Mouse (Mus musculus) megakaryocyte progenitor cell, adult 5-6 weeks (primary cell): ENCODE measurements at regions not wholly inside any gene's neighbourhood (a gene's known extent, or its start where the extent isn't known, plus 50 kb on each side); places are given as distances from the start of the nearest gene placed in this dataset.

Experiments used
- ATAC-seq: replicated peaks from 2 replicates; pipeline ENCODE4 v1.8.0; 2016; ENCODE audit warnings: mild to moderate bottlenecking, moderate TSS enrichment, inconsistent platforms; ENCODE audit not compliant: poor library complexity

DNA sequence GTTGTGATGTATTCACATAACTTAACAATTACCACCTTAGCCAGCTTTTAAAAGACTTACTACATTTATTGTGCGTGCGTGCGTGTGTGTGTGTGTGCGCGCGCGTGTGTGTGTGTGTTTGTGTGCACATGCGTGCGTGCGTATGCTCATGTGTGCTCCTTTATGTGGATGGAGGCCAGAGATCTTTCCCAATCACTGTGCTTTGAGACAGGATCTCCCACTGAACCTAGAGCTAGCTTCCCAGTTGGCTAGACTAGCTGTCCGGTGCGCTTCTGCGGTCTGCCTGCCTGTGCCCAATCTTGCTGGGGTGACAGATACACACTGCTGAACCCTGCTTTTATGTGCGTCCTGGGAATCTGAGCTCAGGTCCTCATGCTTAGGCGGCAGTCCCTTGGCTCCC lies 50.1 kb upstream of the Arhgap29 start:
- ATAC-seq = no peak

DNA sequence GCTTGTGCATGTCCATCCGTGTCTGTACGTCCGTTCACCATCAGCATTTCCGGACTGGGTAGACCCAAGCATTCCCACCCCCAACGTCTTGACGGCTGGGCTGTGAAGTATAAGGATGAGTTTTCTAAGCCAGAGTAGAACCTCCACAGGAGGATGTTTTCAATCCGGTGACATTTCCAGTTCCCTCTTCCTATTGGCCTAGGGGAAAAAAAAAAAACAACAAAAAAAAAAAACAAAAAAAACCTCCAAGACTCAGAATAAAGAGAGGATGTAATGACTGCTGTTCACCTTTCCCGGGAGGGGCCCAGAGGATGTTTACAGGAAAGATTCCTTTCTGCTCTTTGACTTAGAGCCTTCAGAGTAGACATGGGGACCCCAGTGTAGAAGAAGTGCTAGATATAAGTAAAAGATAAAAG lies 51.9 kb upstream of the Arhgap29 start:
- no peak for ATAC-seq

DNA sequence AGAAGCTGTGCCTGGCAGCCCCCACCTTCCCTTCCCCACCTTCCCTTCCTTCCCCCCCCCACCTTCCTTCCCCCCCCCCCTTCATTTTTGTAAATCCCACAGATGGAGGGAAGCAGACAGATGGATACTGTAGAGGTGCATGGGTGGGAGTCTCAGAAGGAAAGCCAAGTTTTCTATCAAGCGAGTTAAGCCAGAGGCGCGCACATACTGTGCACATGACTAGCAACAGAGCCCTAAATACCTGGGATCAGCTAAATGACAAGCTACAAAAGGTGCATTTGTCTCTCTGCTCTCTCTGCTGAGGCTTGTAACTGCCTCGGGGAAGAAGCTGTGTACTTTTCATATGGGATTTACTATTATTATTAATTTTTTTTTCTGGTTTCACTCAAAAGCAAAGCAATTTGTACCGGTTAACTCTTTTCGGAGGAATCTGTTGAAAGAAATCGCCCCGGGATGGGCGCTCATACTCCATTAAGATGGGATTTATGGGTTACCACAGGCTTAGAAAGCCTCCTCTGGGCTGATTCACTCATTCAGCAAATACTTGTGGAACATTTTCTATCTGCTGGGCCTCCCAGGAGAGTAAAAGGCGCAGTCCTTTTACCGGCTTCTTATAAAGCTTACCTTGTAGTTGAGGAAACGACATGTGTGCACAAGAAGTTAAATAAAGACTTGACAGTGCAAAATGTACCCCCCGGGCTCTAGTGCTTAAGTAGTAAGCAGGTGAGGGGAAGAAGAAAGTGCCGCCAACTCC lies 54.3 kb upstream of the Arhgap29 start:
- ATAC-seq = no peak

GRCm38 (mm10) chr3:121893606-121894005 lies 58.7 kb upstream of the Arhgap29 start:
- ATAC-seq = no peak

- no peak for ATAC-seq
Observed at GRCm38 (mm10) chr3:121892675-121893074, 59.7 kb upstream of the Arhgap29 start.

- ATAC-seq = no peak
Observed at GRCm38 (mm10) chr3:121891338-121891737, 61.0 kb upstream of the Arhgap29 start.

GRCm38 (mm10) chr3:121890563-121890962 lies 61.8 kb upstream of the Arhgap29 start:
- ATAC-seq = peak; percentile 90

GRCm38 (mm10) chr3:121886870-121887605 lies 65.3 kb upstream of the Arhgap29 start:
- ATAC-seq = no peak

GRCm38 (mm10) chr3:121886309-121886708 lies 66.0 kb upstream of the Arhgap29 start:
- ATAC-seq = no peak

DNA sequence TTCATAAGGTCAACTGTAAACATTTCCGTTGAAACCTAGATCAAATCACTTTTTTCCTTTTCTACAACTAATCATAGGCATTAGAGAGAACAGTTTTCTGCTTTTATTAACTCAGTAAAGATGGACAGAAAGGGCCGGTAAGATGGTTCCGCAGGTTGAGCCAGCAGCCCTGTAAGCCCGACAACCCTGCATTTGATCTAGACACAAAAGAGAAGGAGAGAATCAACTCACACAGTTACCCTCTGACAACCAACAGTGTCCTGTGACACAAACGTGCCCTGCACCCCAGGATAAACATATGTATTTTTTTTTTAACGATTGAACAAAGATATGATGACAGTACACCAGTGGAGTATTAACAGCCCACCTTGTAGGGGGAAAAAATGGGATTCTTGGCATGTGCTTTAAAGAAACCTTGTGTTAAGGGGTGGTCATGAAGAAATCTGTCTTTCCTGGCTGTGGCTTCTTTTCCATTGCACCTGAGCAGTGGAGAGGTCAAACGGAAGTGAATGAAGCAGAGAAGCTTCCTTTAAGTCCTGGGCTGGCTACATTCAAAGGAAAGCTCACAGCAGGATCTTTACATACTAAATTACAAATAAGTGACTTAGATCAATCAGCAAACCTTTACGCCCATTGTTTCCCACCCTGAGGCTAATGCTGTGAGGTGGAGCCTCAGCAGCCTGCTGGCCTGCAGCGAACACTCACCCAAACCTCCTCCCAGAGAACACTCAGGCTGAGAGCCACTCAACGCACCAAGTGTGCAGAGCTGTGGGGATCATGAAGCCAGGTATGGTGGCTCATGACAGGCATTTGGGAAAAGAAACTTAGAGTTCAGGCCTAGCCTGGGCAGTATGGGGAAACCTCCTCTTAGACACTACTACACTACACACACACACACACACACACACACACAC lies 66.8 kb upstream of the Arhgap29 start:
- no peak for ATAC-seq

DNA sequence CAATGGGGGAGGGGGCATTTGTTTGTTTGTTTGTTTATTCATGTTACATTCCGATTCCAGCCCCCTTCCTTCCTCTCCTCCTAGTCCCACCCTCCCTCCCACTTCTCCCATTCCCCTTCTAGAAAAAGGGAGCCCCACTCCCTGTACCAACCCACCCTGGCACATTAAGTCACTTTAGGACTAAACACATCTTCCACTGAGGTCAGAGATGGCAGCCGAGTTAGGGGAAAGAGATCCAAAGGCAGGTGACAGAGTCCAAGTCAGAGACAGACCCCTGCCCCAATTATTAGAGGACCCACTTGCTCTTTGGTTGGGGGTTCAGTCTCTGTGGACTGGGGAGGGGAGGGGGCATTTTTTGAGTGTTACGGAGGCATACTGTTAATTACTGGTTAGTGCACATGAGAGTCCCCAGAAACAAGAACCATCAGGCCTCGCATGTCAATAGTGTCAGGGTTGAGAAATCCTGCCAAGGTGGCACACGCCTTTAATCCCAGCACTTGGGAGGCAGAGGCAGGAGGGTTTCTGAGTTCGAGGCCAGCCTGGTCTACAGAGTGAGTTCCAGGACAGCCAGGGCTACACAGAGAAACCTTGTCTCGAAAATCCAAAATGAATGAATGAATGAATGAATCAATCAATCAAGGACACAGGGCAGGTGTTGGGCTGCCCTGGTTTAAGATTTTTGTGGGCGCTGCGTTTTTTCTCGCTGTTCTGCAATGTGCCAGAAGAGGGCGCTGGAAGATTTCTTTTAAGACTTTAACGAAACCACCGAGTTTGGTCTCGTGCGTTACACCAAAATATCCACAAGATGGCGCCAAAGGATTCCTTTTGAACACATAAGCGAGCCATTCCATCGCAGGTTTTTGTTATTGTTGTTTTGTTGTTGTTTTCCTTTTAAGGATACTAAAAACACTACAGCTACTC lies 67.8 kb upstream of the Arhgap29 start:
- ATAC-seq = peak; percentile 98

DNA sequence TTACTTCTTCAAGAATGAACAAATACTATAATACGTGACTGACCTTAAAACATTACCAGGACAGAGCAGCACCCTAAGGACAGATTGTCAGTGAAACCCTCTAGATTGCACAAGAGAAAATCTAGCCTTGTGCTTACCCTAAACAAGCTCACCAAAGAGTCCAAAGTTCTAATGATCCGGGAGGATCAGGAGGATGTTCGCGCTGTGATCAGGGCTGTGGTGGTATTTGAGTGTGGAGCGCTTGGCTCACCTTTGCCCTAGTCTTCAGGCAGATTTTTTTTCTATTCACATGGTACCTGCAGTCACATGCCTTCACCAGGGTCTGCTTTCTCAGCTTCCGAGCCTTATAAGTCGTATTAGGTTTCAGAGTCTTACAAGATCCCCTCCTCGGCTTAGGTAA lies 65.3 kb upstream of the Abcd3 start:
- no peak for ATAC-seq

GRCm38 (mm10) chr3:121875072-121875471 lies 60.0 kb upstream of the Abcd3 start:
- ATAC-seq = no peak

DNA sequence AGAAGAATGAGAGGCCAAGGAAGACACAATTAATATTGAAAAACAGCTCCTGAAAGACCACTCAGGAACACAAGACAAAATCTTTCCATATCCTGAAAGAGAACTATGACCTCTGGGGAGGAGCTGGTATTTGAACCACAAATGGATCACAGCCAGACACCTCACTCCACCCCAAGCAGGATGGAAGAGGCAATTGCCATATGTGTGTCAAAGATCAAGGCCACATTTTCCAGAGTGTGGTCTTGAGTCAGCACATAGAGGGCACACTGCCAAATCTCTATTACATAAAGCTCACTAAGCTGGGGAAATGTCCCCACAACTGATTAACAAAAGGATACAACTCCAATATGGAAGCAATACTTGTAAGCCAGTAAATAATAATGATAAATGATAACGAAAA lies 59.5 kb upstream of the Abcd3 start:
- ATAC-seq = peak; percentile 91

GRCm38 (mm10) chr3:121873572-121873971 lies 58.5 kb upstream of the Abcd3 start:
- no peak for ATAC-seq

GRCm38 (mm10) chr3:121872685-121873084 lies 57.6 kb upstream of the Abcd3 start:
- ATAC-seq = no peak

- ATAC-seq = no peak
Observed at GRCm38 (mm10) chr3:121871795-121872194, 56.7 kb upstream of the Abcd3 start.

- ATAC-seq = no peak
Observed at GRCm38 (mm10) chr3:121870726-121871125, 55.6 kb upstream of the Abcd3 start.

GRCm38 (mm10) chr3:121869694-121870093 lies 54.6 kb upstream of the Abcd3 start:
- no peak for ATAC-seq

DNA sequence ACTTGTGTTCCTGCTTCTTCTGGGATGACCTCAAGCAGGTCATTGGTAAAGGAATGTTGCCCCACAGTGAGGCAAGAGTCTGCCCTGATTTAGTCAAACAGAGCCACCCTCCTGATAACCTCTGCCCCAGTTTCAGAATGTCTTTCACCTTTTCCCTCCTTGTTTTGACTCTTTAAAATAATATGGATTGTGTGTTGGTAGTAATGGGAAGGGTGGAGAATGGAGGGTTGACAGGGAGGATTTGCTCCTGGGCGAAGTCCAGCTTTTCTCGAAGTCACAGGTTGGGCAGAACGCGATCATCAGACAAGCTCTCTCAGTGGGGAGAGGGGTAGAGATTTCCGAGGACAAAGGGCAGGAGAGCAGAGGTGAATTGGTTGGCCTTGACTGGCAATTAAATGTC lies 52.2 kb upstream of the Abcd3 start:
- no peak for ATAC-seq
